Mouse (Mus musculus) skeletal muscle tissue, adult 2 months (tissue): Measurements from ENCODE around the gene Src.
"Not testable (repeated sequence)": the region's sequence is repeated elsewhere in the genome, so short reads cannot be mapped to it uniquely, and the experiment has no call there.

Source experiments
- DNase-seq: peaks from one replicate; pipeline ENCODE4 v3.0.0-alpha.2; 2012; ENCODE audit warnings: low read depth, low spot score

The Src gene

GRCm38 (mm10) chr2:157418206-157418605, at the start of gene Src:
Src (plus strand) TSS chr2:157418444.
- no peak for DNase-seq

- no peak for DNase-seq
Observed at GRCm38 (mm10) chr2:157371696-157372095, 46.5 kb upstream of the Src start.

- peak; percentile 39 for DNase-seq
Observed at GRCm38 (mm10) chr2:157373681-157374080, 44.6 kb upstream of the Src start.

- DNase-seq: no peak
Observed at GRCm38 (mm10) chr2:157375051-157375450, 43.2 kb upstream of the Src start.

GRCm38 (mm10) chr2:157375794-157376757, 42.2 kb upstream of the Src start:
- DNase-seq: no peak

GRCm38 (mm10) chr2:157376995-157377394, 41.2 kb upstream of the Src start:
- no peak for DNase-seq

- DNase-seq: no peak
Observed at GRCm38 (mm10) chr2:157384836-157385235, 33.4 kb upstream of the Src start.

GRCm38 (mm10) chr2:157388901-157389590, 29.2 kb upstream of the Src start:
- DNase-seq: not testable (repeated sequence)

GRCm38 (mm10) chr2:157389591-157389921, 28.7 kb upstream of the Src start:
- DNase-seq: no peak

- DNase-seq: no peak
Observed at GRCm38 (mm10) chr2:157392331-157392730, 25.9 kb upstream of the Src start.

- DNase-seq: no peak
Observed at GRCm38 (mm10) chr2:157393549-157393948, 24.7 kb upstream of the Src start.

- no peak for DNase-seq
Observed at GRCm38 (mm10) chr2:157394868-157395267, 23.4 kb upstream of the Src start.

GRCm38 (mm10) chr2:157395371-157395770, 22.9 kb upstream of the Src start:
- DNase-seq: no peak

- DNase-seq: no peak
Observed at GRCm38 (mm10) chr2:157395960-157396359, 22.3 kb upstream of the Src start.

GRCm38 (mm10) chr2:157397376-157397775, 20.9 kb upstream of the Src start:
- no peak for DNase-seq

GRCm38 (mm10) chr2:157398539-157398938, 19.7 kb upstream of the Src start:
- no peak for DNase-seq

- no peak for DNase-seq
Observed at GRCm38 (mm10) chr2:157399797-157400196, 18.4 kb upstream of the Src start.

- no peak for DNase-seq
Observed at GRCm38 (mm10) chr2:157400491-157400890, 17.8 kb upstream of the Src start.

- no peak for DNase-seq
Observed at GRCm38 (mm10) chr2:157401261-157401660, 17.0 kb upstream of the Src start.

- DNase-seq: peak; percentile 75
Observed at GRCm38 (mm10) chr2:157407596-157407995, 10.6 kb upstream of the Src start.

GRCm38 (mm10) chr2:157409793-157410533, 8.3 kb upstream of the Src start:
- DNase-seq: no peak

GRCm38 (mm10) chr2:157411151-157411693, 7.0 kb upstream of the Src start:
- no peak for DNase-seq
